Mouse (Mus musculus): ENCODE results near the gene Snx27. TPM values are rescaled to one million over a fixed set of nuclear protein-coding genes. Genes with fewer than 3 reads are reported as not detected.

Gene Snx27
- polyA plus RNA-seq, 1 experiment from 2014 or later = 40.6 TPM

- peak within 1 kb of the TSS; percentile 52 for H3K4me3 ChIP-seq (ENCODE audit: low read depth, low read length)
- DNase-seq (ENCODE audit: low spot score) (peak; percentile 82), ATAC-seq (ENCODE audit: low FRiP score) (peak; percentile 89)
- H3K36me3 ChIP-seq (ENCODE audit: control insufficient read depth, insufficient read depth, low read length) = no peaks in the 10 kb centered on the region
- peaks cover 17% of the 10 kb centered on the region for H3K4me1 ChIP-seq (replicated peaks; ENCODE audit: control insufficient read depth, insufficient read depth, low read length)
- H3K9ac ChIP-seq (ENCODE audit: low read depth, low read length) = peak within 1 kb of the TSS; percentile 63
- H3K27ac ChIP-seq (ENCODE audit: low read depth, low read length) = peak within 1 kb of the TSS; percentile 75
- H3K9me3 ChIP-seq (ENCODE audit: control insufficient read depth, low read length) = no peaks in the 10 kb centered on the region
- H3K27me3 ChIP-seq (ENCODE audit: control insufficient read depth, insufficient read depth, low read length) = 0 out of 2 replicates have a peak, but pooled peaks cover 3% of the 10 kb centered on the region
- H3K4me2 ChIP-seq (replicated peaks; ENCODE audit: low read depth, low read length) = peak within 1 kb of the TSS; percentile 72
- whole genome bisulfite sequencing = 1% methylated on average over 14 of the region's 14 CpGs
Observed at GRCm38 (mm10) chr3:94477981-94478422, 104.5 kb downstream of the Snx27 start, which contains the start of gene Celf3. TSS of gene Celf3 (plus strand) at chr3:94478295.

GRCm38 (mm10) chr3:94477444-94477843 is 105.1 kb downstream of the Snx27 start:
- peak overlapping the region; percentile 72 for H3K4me2 ChIP-seq (replicated peaks; ENCODE audit: low read depth, low read length)
- no peaks in the 10 kb centered on the region for H3K9me3 ChIP-seq (ENCODE audit: control insufficient read depth, low read length)
- H3K9ac ChIP-seq (ENCODE audit: low read depth, low read length) = peak overlapping the region; percentile 35; the same call in 1 of the 2 replicates
- 0 out of 2 replicates have a peak, but pooled peaks cover 3% of the 10 kb centered on the region for H3K27me3 ChIP-seq (ENCODE audit: control insufficient read depth, insufficient read depth, low read length)
- 47% methylated on average over 4 of the region's 4 CpGs for WGBS
- 0 out of 2 replicates have a peak, but pooled peaks have one; percentile 0 for ATAC-seq (ENCODE audit: low FRiP score)
- H3K27ac ChIP-seq (ENCODE audit: low read depth, low read length) = peak overlapping the region; percentile 75
- peaks cover 12% of the 10 kb centered on the region for H3K4me1 ChIP-seq (replicated peaks; ENCODE audit: control insufficient read depth, insufficient read depth, low read length)
- H3K36me3 ChIP-seq (ENCODE audit: control insufficient read depth, insufficient read depth, low read length) = no peaks in the 10 kb centered on the region
- DNase-seq (ENCODE audit: low spot score) = no peak
- peak overlapping the region; percentile 15 for H3K4me3 ChIP-seq (ENCODE audit: low read depth, low read length)

- no peak for DNase-seq (ENCODE audit: low spot score)
- Histone ChIP-seq H3K4me3 (ENCODE audit: low read depth, low read length) (no peak overlapping the region), H3K36me3 (ENCODE audit: control insufficient read depth, insufficient read depth, low read length) (no peaks in the 10 kb centered on the region), H3K4me1 (replicated peaks; ENCODE audit: control insufficient read depth, insufficient read depth, low read length) (peaks cover 9% of the 10 kb centered on the region), H3K9ac (ENCODE audit: low read depth, low read length) (no peak overlapping the region), H3K4me2 (replicated peaks; ENCODE audit: low read depth, low read length) (no peak overlapping the region), H3K27me3 (ENCODE audit: control insufficient read depth, insufficient read depth, low read length) (0 out of 2 replicates have a peak, but pooled peaks cover 3% of the 10 kb centered on the region), H3K9me3 (ENCODE audit: control insufficient read depth, low read length) (no peaks in the 10 kb centered on the region), H3K27ac (ENCODE audit: low read depth, low read length) (0 out of 2 replicates have a peak overlapping the region, but pooled peaks have one; percentile 75)
- WGBS = 72% methylated on average over 8 of the region's 8 CpGs
- ATAC-seq (ENCODE audit: low FRiP score) = no peak
Observed at GRCm38 (mm10) chr3:94476301-94477035, 106.0 kb downstream of the Snx27 start.

- DNase-seq (ENCODE audit: low spot score) (no peak), ATAC-seq (ENCODE audit: low FRiP score) (no peak)
- no peaks in the 10 kb centered on the region for H3K9me3 ChIP-seq (ENCODE audit: control insufficient read depth, low read length)
- 82% methylated on average over 5 of the region's 5 CpGs for WGBS
- no peak overlapping the region for H3K4me3 ChIP-seq (ENCODE audit: low read depth, low read length)
- H3K4me2 ChIP-seq (replicated peaks; ENCODE audit: low read depth, low read length) = no peak overlapping the region
- no peak overlapping the region for H3K9ac ChIP-seq (ENCODE audit: low read depth, low read length)
- H3K4me1 ChIP-seq (replicated peaks; ENCODE audit: control insufficient read depth, insufficient read depth, low read length) = peaks cover 2% of the 10 kb centered on the region; the same call in 1 of the 2 replicates
- no peaks in the 10 kb centered on the region for H3K36me3 ChIP-seq (ENCODE audit: control insufficient read depth, insufficient read depth, low read length)
- no peaks in the 10 kb centered on the region for H3K27me3 ChIP-seq (ENCODE audit: control insufficient read depth, insufficient read depth, low read length)
- H3K27ac ChIP-seq (ENCODE audit: low read depth, low read length) = no peak overlapping the region
Observed at GRCm38 (mm10) chr3:94473567-94474232, 108.8 kb downstream of the Snx27 start.

GRCm38 (mm10) chr3:94473115-94473505 is 109.4 kb downstream of the Snx27 start:
- ATAC-seq (ENCODE audit: low FRiP score) = peak; percentile 1; the same call in 1 of the 2 replicates
- no peak for DNase-seq (ENCODE audit: low spot score)
- WGBS = 51% methylated on average over 10 of the region's 10 CpGs
- no peak overlapping the region for H3K4me3 ChIP-seq (ENCODE audit: low read depth, low read length)
- no peaks in the 10 kb centered on the region for H3K27me3 ChIP-seq (ENCODE audit: control insufficient read depth, insufficient read depth, low read length)
- H3K4me1 ChIP-seq (replicated peaks; ENCODE audit: control insufficient read depth, insufficient read depth, low read length) = peaks cover 2% of the 10 kb centered on the region; the same call in 1 of the 2 replicates
- peak overlapping the region; percentile 47 for H3K4me2 ChIP-seq (replicated peaks; ENCODE audit: low read depth, low read length)
- peak overlapping the region; percentile 40; the same call in 1 of the 2 replicates for H3K9ac ChIP-seq (ENCODE audit: low read depth, low read length)
- H3K36me3 ChIP-seq (ENCODE audit: control insufficient read depth, insufficient read depth, low read length) = no peaks in the 10 kb centered on the region
- no peaks in the 10 kb centered on the region for H3K9me3 ChIP-seq (ENCODE audit: control insufficient read depth, low read length)
- H3K27ac ChIP-seq (ENCODE audit: low read depth, low read length) = 0 out of 2 replicates have a peak overlapping the region, but pooled peaks have one; percentile 36

- peak; percentile 80 for DNase-seq (ENCODE audit: low spot score)
- H3K4me2 ChIP-seq (replicated peaks; ENCODE audit: low read depth, low read length) = peak overlapping the region; percentile 47
- 11% methylated on average over 28 of the region's 28 CpGs for whole genome bisulfite sequencing
- no peaks in the 10 kb centered on the region for H3K9me3 ChIP-seq (ENCODE audit: control insufficient read depth, low read length)
- H3K36me3 ChIP-seq (ENCODE audit: control insufficient read depth, insufficient read depth, low read length) = no peaks in the 10 kb centered on the region
- no peaks in the 10 kb centered on the region for H3K27me3 ChIP-seq (ENCODE audit: control insufficient read depth, insufficient read depth, low read length)
- ATAC-seq (ENCODE audit: low FRiP score) = peak; percentile 74
- peak overlapping the region; percentile 20; the same call in 1 of the 2 replicates for H3K9ac ChIP-seq (ENCODE audit: low read depth, low read length)
- H3K27ac ChIP-seq (ENCODE audit: low read depth, low read length) = no peak overlapping the region
- H3K4me1 ChIP-seq (replicated peaks; ENCODE audit: control insufficient read depth, insufficient read depth, low read length) = peaks cover 2% of the 10 kb centered on the region; the same call in 1 of the 2 replicates
- H3K4me3 ChIP-seq (ENCODE audit: low read depth, low read length) = peak overlapping the region; percentile 15
Observed at GRCm38 (mm10) chr3:94472447-94473114, 109.9 kb downstream of the Snx27 start.

GRCm38 (mm10) chr3:94468931-94469330 is 113.6 kb downstream of the Snx27 start:
- H3K9ac ChIP-seq (ENCODE audit: low read depth, low read length) = no peak overlapping the region
- ATAC-seq (ENCODE audit: low FRiP score) (no peak), DNase-seq (ENCODE audit: low spot score) (no peak)
- no peaks in the 10 kb centered on the region for H3K9me3 ChIP-seq (ENCODE audit: control insufficient read depth, low read length)
- no peak overlapping the region for H3K27ac ChIP-seq (ENCODE audit: low read depth, low read length)
- no peaks in the 10 kb centered on the region for H3K27me3 ChIP-seq (ENCODE audit: control insufficient read depth, insufficient read depth, low read length)
- 45% methylated on average over 3 of the region's 3 CpGs for WGBS
- H3K4me1 ChIP-seq (replicated peaks; ENCODE audit: control insufficient read depth, insufficient read depth, low read length) = peaks cover 3% of the 10 kb centered on the region; the same call in 1 of the 2 replicates
- no peaks in the 10 kb centered on the region for H3K36me3 ChIP-seq (ENCODE audit: control insufficient read depth, insufficient read depth, low read length)
- H3K4me3 ChIP-seq (ENCODE audit: low read depth, low read length) = no peak overlapping the region
- no peak overlapping the region for H3K4me2 ChIP-seq (replicated peaks; ENCODE audit: low read depth, low read length)

Data from hindbrain, embryonic 11.5 days (tissue).